Mouse (Mus musculus) CH12F3 (cell line): Measurements from ENCODE around the gene C2cd4c.

Experiments used
- in situ Hi-C: fragments of 300-500 bp; cut with MboI; formaldehyde crosslinking; loops from 2 replicates; pipeline ENCODE4 v1.14.3; 2020; ENCODE audit warnings: low sequenced_read_pairs

C2cd4c gene

GRCm38 (mm10) chr10:79612192-79613135 lies 1.4 kb downstream of the C2cd4c start:
- in situ Hi-C loops: no loop called here

- in situ Hi-C loops: no loop called here
Observed at GRCm38 (mm10) chr10:79611296-79611695, 2.5 kb downstream of the C2cd4c start.

GRCm38 (mm10) chr10:79609276-79609675 lies 4.5 kb downstream of the C2cd4c start:
- in situ Hi-C loops: no loop called here

- in situ Hi-C loops: no loop called here
Observed at GRCm38 (mm10) chr10:79607892-79608291, 5.9 kb downstream of the C2cd4c start.

- in situ Hi-C loops: no loop called here
Observed at GRCm38 (mm10) chr10:79606537-79606936, 7.3 kb downstream of the C2cd4c start.

GRCm38 (mm10) chr10:79597936-79598230 lies 15.9 kb downstream of the C2cd4c start:
- in situ Hi-C loops: loop anchor here (10.0 kb wide), 1 partner anchor 47 kb away; the partner anchor contains the start of gene Odf3l2

- in situ Hi-C loops: loop anchor here (10.0 kb wide), 1 partner anchor 48 kb away; the partner anchor contains the start of gene Odf3l2
Observed at GRCm38 (mm10) chr10:79597051-79597935, 16.5 kb downstream of the C2cd4c start.

GRCm38 (mm10) chr10:79595590-79595929 lies 18.3 kb downstream of the C2cd4c start:
- in situ Hi-C loops: loop anchor here (10.0 kb wide), 1 partner anchor 49 kb away; the partner anchor contains the start of gene Odf3l2

GRCm38 (mm10) chr10:79594872-79595589 lies 18.8 kb downstream of the C2cd4c start:
- in situ Hi-C loops: loop anchor here (10.0 kb wide), 1 partner anchor 50 kb away; the partner anchor contains the start of gene Odf3l2

GRCm38 (mm10) chr10:79594111-79594510 lies 19.7 kb downstream of the C2cd4c start:
- in situ Hi-C loops: loop anchor here (10.0 kb wide), 1 partner anchor 51 kb away; the partner anchor contains the start of gene Odf3l2

- in situ Hi-C loops: loop anchor here (10.0 kb wide), 1 partner anchor 54 kb away; the partner anchor contains the start of gene Odf3l2
Observed at GRCm38 (mm10) chr10:79590702-79591101, 23.1 kb downstream of the C2cd4c start.

GRCm38 (mm10) chr10:79587752-79588126 lies 26.1 kb downstream of the C2cd4c start:
- in situ Hi-C loops: no loop called here

- in situ Hi-C loops: no loop called here
Observed at GRCm38 (mm10) chr10:79587061-79587751, 26.6 kb downstream of the C2cd4c start, which contains the start of gene Theg. Theg (minus strand) TSS chr10:79587331.

- in situ Hi-C loops: no loop called here
Observed at GRCm38 (mm10) chr10:79586243-79586642, 27.6 kb downstream of the C2cd4c start.

GRCm38 (mm10) chr10:79585723-79586122 lies 28.1 kb downstream of the C2cd4c start:
- in situ Hi-C loops: no loop called here

GRCm38 (mm10) chr10:79585136-79585535 lies 28.7 kb downstream of the C2cd4c start:
- in situ Hi-C loops: no loop called here

- in situ Hi-C loops: no loop called here
Observed at GRCm38 (mm10) chr10:79584426-79584825, 29.4 kb downstream of the C2cd4c start.

GRCm38 (mm10) chr10:79584021-79584420 lies 29.8 kb downstream of the C2cd4c start:
- in situ Hi-C loops: no loop called here

- in situ Hi-C loops: no loop called here
Observed at GRCm38 (mm10) chr10:79581501-79581900, 32.3 kb downstream of the C2cd4c start.

GRCm38 (mm10) chr10:79580811-79581210 lies 33.0 kb downstream of the C2cd4c start:
- in situ Hi-C loops: no loop called here
